Mouse (Mus musculus): Measurements from ENCODE around the gene Dgcr8. TPM values are rescaled to one million over a fixed set of nuclear protein-coding genes. Genes with fewer than 3 reads are reported as not detected.

Gene Dgcr8
- 19.8 and 21.4 TPM in 2 replicates for polyA plus RNA-seq (2012; ENCODE audit: insufficient read depth, insufficient read length, missing spikeins)

DNA sequence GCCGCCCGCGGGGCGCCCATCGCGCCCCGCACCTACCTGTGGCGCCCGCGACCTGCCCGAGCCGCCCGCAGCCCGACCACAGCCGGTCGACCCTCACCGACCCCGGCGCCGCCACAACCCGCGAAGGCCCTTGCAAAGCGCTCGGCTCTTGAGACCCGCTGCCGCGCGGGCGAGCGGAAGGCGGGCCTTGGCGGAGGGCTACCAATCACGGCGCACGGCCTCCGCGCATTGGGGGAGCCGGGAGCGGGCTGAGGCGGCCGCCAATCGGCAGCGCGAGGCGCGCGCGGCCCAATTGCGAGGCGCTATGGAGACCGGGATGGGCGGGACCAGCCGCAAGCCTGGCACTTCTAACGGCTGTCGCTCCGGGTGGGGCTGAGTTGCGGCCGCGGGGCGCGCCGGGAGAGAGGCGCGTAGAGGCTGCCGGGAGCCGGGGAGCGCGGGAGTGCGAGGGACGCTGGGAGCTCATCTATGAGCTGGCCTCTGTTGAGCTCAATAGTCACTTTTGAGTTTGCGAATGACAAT lies at the start of gene Dgcr8:
Gene Dgcr8, minus strand, starts transcription at position 180 of the 522 bp plus-strand sequence.
- peak within 1 kb of the TSS; percentile 74 for H3K4me3 ChIP-seq (ENCODE audit: insufficient read depth, low read length)
- TF ChIP-seq CTCF (IDR thresholded peaks at IDR 0.05; ENCODE audit: low read depth, low read length) (no peak), POLR2A (IDR thresholded peaks at IDR 0.05; ENCODE audit: borderline replicate concordance, low read depth, low read length) (no peak)
- peak within 1 kb of the TSS; percentile 64 for H3K27ac ChIP-seq (ENCODE audit: insufficient read depth, low read depth, low read length)
- H3K4me1 ChIP-seq (ENCODE audit: control insufficient read depth, insufficient read depth, low read length) = peaks cover 15% of the 10 kb centered on the region

DNA sequence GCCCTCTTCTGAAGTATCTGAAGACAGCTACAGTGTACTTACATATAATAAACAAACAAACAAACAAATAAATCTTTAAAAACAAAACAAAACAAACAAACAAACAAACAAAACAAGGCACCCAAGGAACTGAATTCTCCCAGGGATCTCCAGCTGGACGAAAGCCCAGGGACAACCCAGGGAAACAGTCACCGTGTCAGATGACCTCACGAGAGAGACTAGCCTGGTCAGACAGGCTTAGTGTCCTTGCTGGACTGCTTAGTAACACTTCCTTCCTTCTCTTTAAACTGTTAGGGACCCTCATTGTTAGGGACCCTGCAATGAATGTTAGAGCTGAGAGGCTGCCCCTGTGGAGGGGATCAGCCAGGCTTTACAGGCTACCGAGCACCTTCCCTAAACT lies 48.2 kb upstream of the Dgcr8 start:
- Histone ChIP-seq H3K4me1 (ENCODE audit: control insufficient read depth, insufficient read depth, low read length) (peaks cover 27% of the 10 kb centered on the region), H3K4me3 (ENCODE audit: insufficient read depth, low read length) (no peak overlapping the region), H3K27ac (ENCODE audit: insufficient read depth, low read depth, low read length) (no peak overlapping the region)
- TF ChIP-seq POLR2A (IDR thresholded peaks at IDR 0.05; ENCODE audit: borderline replicate concordance, low read depth, low read length) (no peak), CTCF (IDR thresholded peaks at IDR 0.05; ENCODE audit: low read depth, low read length) (no peak)

GRCm38 (mm10) chr16:18335981-18336380 lies 46.9 kb upstream of the Dgcr8 start:
- no peak overlapping the region for H3K27ac ChIP-seq (ENCODE audit: insufficient read depth, low read depth, low read length)
- peaks cover 20% of the 10 kb centered on the region for H3K4me1 ChIP-seq (ENCODE audit: control insufficient read depth, insufficient read depth, low read length)
- TF ChIP-seq CTCF (IDR thresholded peaks at IDR 0.05; ENCODE audit: low read depth, low read length) (no peak), POLR2A (IDR thresholded peaks at IDR 0.05; ENCODE audit: borderline replicate concordance, low read depth, low read length) (no peak)
- no peak overlapping the region for H3K4me3 ChIP-seq (ENCODE audit: insufficient read depth, low read length)

DNA sequence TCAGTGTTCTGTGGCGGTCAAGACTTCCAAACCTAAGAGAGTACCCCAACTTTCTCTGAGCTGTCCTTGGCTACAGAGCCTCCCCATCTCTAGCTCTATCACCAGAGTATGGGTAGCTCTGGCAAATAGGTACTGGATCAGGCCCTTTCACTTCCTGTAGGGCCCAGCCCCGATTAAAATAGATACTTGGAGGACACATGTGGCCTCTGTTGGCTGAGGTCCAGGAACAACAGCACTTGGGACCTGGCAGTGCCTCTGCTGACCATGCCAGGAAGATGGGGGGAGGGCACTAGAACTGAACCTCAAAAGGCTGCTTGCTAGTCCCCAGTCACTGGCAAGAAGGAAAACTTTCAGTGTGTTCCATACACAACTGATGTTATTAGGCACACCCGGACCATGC lies 44.9 kb upstream of the Dgcr8 start:
- peak overlapping the region; percentile 49 for H3K27ac ChIP-seq (ENCODE audit: insufficient read depth, low read depth, low read length)
- peaks cover 20% of the 10 kb centered on the region for H3K4me1 ChIP-seq (ENCODE audit: control insufficient read depth, insufficient read depth, low read length)
- H3K4me3 ChIP-seq (ENCODE audit: insufficient read depth, low read length) = no peak overlapping the region
- no peak for TF ChIP-seq POLR2A (IDR thresholded peaks at IDR 0.05; ENCODE audit: borderline replicate concordance, low read depth, low read length)
- no peak for TF ChIP-seq CTCF (IDR thresholded peaks at IDR 0.05; ENCODE audit: low read depth, low read length)

GRCm38 (mm10) chr16:18328524-18328923 lies 39.5 kb upstream of the Dgcr8 start:
- no peak overlapping the region for H3K4me3 ChIP-seq (ENCODE audit: insufficient read depth, low read length)
- H3K27ac ChIP-seq (ENCODE audit: insufficient read depth, low read depth, low read length) = no peak overlapping the region
- peaks cover 3% of the 10 kb centered on the region for H3K4me1 ChIP-seq (ENCODE audit: control insufficient read depth, insufficient read depth, low read length)
- TF ChIP-seq CTCF (IDR thresholded peaks at IDR 0.05; ENCODE audit: low read depth, low read length) (no peak), POLR2A (IDR thresholded peaks at IDR 0.05; ENCODE audit: borderline replicate concordance, low read depth, low read length) (no peak)

GRCm38 (mm10) chr16:18327936-18328335 lies 38.9 kb upstream of the Dgcr8 start:
- TF ChIP-seq CTCF (IDR thresholded peaks at IDR 0.05; ENCODE audit: low read depth, low read length) (no peak), POLR2A (IDR thresholded peaks at IDR 0.05; ENCODE audit: borderline replicate concordance, low read depth, low read length) (no peak)
- H3K4me3 ChIP-seq (ENCODE audit: insufficient read depth, low read length) = no peak overlapping the region
- no peaks in the 10 kb centered on the region for H3K4me1 ChIP-seq (ENCODE audit: control insufficient read depth, insufficient read depth, low read length)

DNA sequence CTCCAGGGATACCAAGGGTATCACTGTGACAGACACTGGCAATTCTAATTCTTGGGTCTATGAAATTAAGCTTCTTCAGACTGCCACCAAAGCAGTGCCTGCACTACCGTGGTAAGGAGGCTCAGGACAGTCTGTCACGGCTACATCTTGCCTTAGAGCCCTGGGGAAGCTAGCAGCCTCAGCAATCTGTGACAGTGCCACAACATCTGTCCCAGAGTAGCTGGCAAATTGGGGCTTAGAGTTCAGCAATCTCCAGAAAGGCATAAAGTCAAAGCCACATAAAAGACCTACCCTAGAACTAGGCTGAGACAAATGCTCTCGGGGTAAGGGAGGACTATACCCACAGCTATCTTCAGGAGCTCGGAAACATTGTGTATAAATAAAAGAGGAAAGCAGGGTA lies 36.7 kb upstream of the Dgcr8 start:
- TF ChIP-seq POLR2A (IDR thresholded peaks at IDR 0.05; ENCODE audit: borderline replicate concordance, low read depth, low read length) (no peak), CTCF (IDR thresholded peaks at IDR 0.05; ENCODE audit: low read depth, low read length) (no peak)
- Histone ChIP-seq H3K27ac (ENCODE audit: insufficient read depth, low read depth, low read length) (no peak overlapping the region), H3K4me1 (ENCODE audit: control insufficient read depth, insufficient read depth, low read length) (no peaks in the 10 kb centered on the region), H3K4me3 (ENCODE audit: insufficient read depth, low read length) (no peak overlapping the region)

More at GRCm38 (mm10) chr16:18327936-18328335, 38.9 kb upstream of the Dgcr8 start:
- H3K27ac ChIP-seq (ENCODE audit: insufficient read depth, low read depth, low read length) = no peak overlapping the region

- no peak for TF ChIP-seq CTCF (IDR thresholded peaks at IDR 0.05; ENCODE audit: low read depth, low read length)
- TF ChIP-seq POLR2A (IDR thresholded peaks at IDR 0.05; ENCODE audit: borderline replicate concordance, low read depth, low read length) = no peak
- H3K4me1 ChIP-seq (ENCODE audit: control insufficient read depth, insufficient read depth, low read length) = no peaks in the 10 kb centered on the region
Observed at GRCm38 (mm10) chr16:18324031-18324430, 35.0 kb upstream of the Dgcr8 start.

GRCm38 (mm10) chr16:18323460-18323859 lies 34.4 kb upstream of the Dgcr8 start:
- no peak overlapping the region for H3K4me3 ChIP-seq (ENCODE audit: insufficient read depth, low read length)
- H3K27ac ChIP-seq (ENCODE audit: insufficient read depth, low read depth, low read length) = no peak overlapping the region
- TF ChIP-seq POLR2A (IDR thresholded peaks at IDR 0.05; ENCODE audit: borderline replicate concordance, low read depth, low read length) = no peak
- TF ChIP-seq CTCF (IDR thresholded peaks at IDR 0.05; ENCODE audit: low read depth, low read length) = no peak
- no peaks in the 10 kb centered on the region for H3K4me1 ChIP-seq (ENCODE audit: control insufficient read depth, insufficient read depth, low read length)

More at GRCm38 (mm10) chr16:18324031-18324430, 35.0 kb upstream of the Dgcr8 start:
- Histone ChIP-seq H3K27ac (ENCODE audit: insufficient read depth, low read depth, low read length) (no peak overlapping the region), H3K4me3 (ENCODE audit: insufficient read depth, low read length) (no peak overlapping the region)

DNA sequence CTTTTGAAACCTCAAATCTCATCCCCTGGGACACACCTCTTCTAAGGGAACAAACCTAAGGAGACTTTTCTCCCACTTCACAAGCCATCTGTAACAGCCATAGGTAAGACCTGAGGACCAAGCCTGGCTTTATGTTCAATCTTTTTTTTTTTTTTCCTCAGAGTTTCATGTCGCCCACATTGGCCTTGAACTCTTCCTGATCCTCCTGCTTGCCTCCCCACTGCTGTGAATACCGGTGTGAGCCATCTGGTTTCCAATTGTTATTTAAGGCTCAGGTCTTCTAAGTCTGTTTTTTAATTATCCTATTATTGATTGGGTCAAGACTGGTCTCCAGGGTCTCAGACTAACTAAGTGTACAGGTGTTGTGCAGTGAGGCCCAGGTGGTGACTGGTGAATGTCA lies 32.4 kb upstream of the Dgcr8 start:
- no peak overlapping the region for H3K4me3 ChIP-seq (ENCODE audit: insufficient read depth, low read length)
- H3K27ac ChIP-seq (ENCODE audit: insufficient read depth, low read depth, low read length) = no peak overlapping the region
- no peak for TF ChIP-seq POLR2A (IDR thresholded peaks at IDR 0.05; ENCODE audit: borderline replicate concordance, low read depth, low read length)
- no peak for TF ChIP-seq CTCF (IDR thresholded peaks at IDR 0.05; ENCODE audit: low read depth, low read length)
- no peaks in the 10 kb centered on the region for H3K4me1 ChIP-seq (ENCODE audit: control insufficient read depth, insufficient read depth, low read length)

All from bone marrow macrophage, adult 2 months (primary cell).